Mouse (Mus musculus) lung, adult 2 months (tissue): ENCODE measurements at regions not wholly inside any gene's neighbourhood (a gene's known extent, or its start where the extent isn't known, plus 50 kb on each side); places are given as distances from the start of the nearest gene placed in this dataset.

ENCODE experiments used
- CTCF ChIP-seq: fragments of 200-500 bp; IDR thresholded peaks from 2 replicates; pipeline ENCODE4 v1.5.1; 2011; ENCODE audit warnings: mild to moderate bottlenecking, low read length, control low read depth; ENCODE audit not compliant: insufficient read depth
- POLR2A ChIP-seq: fragments of 200-500 bp; IDR thresholded peaks from 2 replicates; pipeline ENCODE4 v1.6.1; 2011; ENCODE audit warnings: low read depth, mild to moderate bottlenecking, control low read depth, low read length, borderline replicate concordance; ENCODE audit errors: extremely low read depth

- no peak for TF ChIP-seq CTCF
- no peak for TF ChIP-seq POLR2A
Measured at GRCm38 (mm10) chr8:92229526-92229925, 127.9 kb upstream of the Irx5 start.
